15 mouse cellular contexts compared by ENCODE assay signal in the genomic region with DNA sequence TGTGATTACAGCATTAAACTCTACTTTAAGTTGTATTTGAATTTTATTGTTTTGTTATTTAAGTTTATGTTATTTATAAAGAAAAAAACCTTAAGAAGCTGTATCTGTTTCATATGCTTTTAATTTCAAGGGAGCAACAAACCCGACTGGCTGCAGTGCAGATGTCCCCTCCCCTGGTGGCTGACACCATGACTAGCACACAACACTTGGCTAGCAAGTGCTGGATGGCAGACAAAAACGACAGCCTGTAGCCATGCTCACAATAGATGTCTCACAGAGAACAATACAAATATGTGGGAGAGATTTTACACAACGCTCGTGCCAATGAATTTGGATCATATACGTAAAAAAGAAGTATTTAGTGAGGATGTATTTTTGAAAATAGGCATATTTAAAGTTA. TPM values are rescaled to one million over a fixed set of nuclear protein-coding genes. Genes with fewer than 3 reads are reported as not detected.
"Had no signal": no experiment of that assay in that cellular context is flagged by ENCODE, and none has a peak within 500 bp of the region (broad histone marks: within the 10 kb centered on the region; RNA-seq: fewer than 3 reads in every experiment).

No protein-coding gene starts in this region.

- H3K4me2 ChIP-seq: limb, embryonic 12.5 days; liver, embryonic 13.5 days; lung, embryonic 15.5 days; midbrain, embryonic 11.5 days; midbrain, embryonic 15.5 days had no signal

- H3K4me1 ChIP-seq: limb, embryonic 12.5 days; liver, embryonic 13.5 days; lung, embryonic 15.5 days; megakaryocyte, embryonic 14.5 days; midbrain, embryonic 15.5 days had no signal

- DNase-seq: kidney, adult 8-10 months; kidney, postnatal 25 days; liver; liver, embryonic 13.5 days; liver, postnatal 0 days; lung, postnatal 14 days; right cerebral cortex, postnatal 25 days; thymus, postnatal 36 days had no signal

- H3K36me3 ChIP-seq: limb, embryonic 12.5 days; liver, embryonic 13.5 days; lung, embryonic 15.5 days; midbrain, embryonic 15.5 days had no signal

- H3K27ac ChIP-seq: limb, embryonic 12.5 days; liver, embryonic 13.5 days; lung, embryonic 15.5 days; macrophage; midbrain, embryonic 15.5 days had no signal

- ATAC-seq: liver, postnatal 0 days; midbrain, embryonic 15.5 days had no signal

- H3K27me3 ChIP-seq: limb, embryonic 12.5 days; liver, embryonic 13.5 days; lung, embryonic 15.5 days; midbrain, embryonic 15.5 days had no signal

- H3K9ac ChIP-seq: limb, embryonic 12.5 days; liver, embryonic 13.5 days; liver, postnatal 0 days; lung, embryonic 15.5 days; midbrain, embryonic 15.5 days had no signal

- H3K9me3 ChIP-seq: limb, embryonic 12.5 days; liver, embryonic 13.5 days; lung, embryonic 15.5 days; megakaryocyte, embryonic 14.5 days; midbrain, embryonic 15.5 days had no signal

- H3K4me3 ChIP-seq: limb, embryonic 12.5 days; liver, embryonic 13.5 days; lung, embryonic 15.5 days; megakaryocyte, embryonic 14.5 days; midbrain, embryonic 15.5 days had no signal

RNA-seq across cellular contexts. Expression of a gene that starts 56.0 kb away (rescaled TPM):
- total RNA-seq: left cerebral cortex, postnatal 25 days had no signal
- polyA plus RNA-seq: liver, postnatal 0 days had no signal
